Mouse (Mus musculus) adrenal gland, adult 10 weeks (tissue): ENCODE results near the gene Vmn1r103. TPM values are rescaled to one million over a fixed set of nuclear protein-coding genes. Genes with fewer than 3 reads are reported as not detected.

Experiments
- polyA plus RNA-seq: library from polyadenylated mRNA; stranded (reverse); fragments of 350-450 nt; fragmentation: Illumina TruSeq; extraction: RNeasy Lipid Tissue Mini Kit (QIAGEN cat#74804); gene quantifications from one replicate; pipeline ENCODE4 v1.2.3, GENCODE M21; 2014; ENCODE audit warnings: low read depth, low replicate concordance

Vmn1r103 gene
- polyA plus RNA-seq: not detected

DNA sequence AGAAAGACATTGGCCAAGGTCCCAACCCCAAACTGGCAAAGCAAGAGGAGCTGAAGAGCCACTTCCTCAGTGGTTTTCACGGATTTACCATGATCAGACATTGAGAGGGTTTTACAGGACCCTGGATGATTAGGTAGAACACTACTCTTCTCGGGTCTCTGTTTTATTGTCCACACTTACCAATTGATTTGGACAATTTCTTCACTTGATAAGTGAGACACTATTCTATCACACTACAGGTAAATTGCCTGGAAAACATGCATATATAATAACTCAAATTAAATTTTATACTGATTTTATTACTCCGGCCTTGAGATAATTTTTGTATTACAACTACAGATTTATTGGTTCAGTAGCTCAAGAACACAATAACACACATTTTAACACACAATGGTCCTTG lies at the start of gene Vmn1r103:
TSS of gene Vmn1r103 (minus strand) at position 101 of the 400 bp plus-strand sequence.

DNA sequence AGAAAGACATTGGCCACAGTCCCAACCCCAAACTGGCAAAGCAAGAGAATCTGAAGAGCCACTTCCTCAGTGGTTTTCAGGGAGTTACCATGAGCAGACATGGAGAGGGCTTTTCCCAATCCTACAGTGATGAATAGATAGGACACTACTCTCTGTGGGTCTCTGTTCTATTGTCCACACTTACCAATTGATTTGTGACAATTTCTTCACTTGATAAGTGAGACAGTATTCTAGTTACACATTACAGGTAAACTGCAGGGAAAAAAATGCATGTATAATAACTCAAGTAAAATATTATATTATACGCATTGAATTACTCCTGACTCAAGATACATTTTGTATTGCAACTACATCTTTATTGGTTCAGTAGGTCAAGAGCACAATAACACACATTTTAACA lies 35.3 kb upstream of the Vmn1r103 start, which contains the start of gene Gm5726:
TSS of gene Gm5726 (minus strand) at position 101 of the 400 bp plus-strand sequence.

DNA sequence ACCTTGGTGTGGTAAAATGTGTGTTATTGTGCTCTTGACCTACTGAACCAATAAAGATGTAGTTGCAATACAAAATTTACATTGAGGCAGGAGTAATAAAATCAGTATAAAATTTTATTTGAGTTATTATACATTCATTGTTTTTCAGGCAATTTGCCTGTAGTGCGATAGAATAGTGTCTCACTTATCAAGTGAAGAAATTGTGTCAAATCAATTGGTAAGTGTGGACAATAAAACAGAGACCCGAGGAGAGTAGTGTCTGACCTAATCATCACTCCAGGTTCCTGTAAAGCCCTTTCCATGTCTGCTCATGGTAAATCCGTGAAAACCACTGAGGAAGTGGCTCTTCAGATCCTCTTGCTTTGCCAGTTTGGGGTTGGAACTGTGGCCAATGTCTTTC lies 23.2 kb upstream of the Vmn1r103 start, which contains the start of gene Vmn1r104:
TSS of gene Vmn1r104 (plus strand) at position 301 of the 400 bp plus-strand sequence.

DNA sequence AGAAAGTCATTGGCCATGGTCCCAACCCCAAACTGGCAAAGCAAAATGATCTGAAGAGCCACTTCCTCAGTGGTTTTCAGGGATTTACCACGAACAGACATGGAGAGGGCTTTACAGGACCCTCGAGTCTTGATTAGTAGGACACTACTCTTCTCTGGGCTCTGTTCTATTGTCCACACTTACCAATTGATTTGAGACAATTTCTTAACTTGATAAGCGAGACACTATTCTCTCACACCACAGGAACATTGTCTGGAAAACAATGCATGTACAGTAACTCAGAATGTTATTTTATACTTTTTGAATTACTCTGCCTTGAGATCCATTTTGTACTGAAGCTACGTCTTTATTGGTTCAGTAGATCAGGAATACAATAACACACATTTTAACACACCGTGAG lies 35.5 kb downstream of the Vmn1r103 start, which contains the start of gene Gm10670:
TSS of gene Gm10670 (minus strand) at position 101 of the 400 bp plus-strand sequence.

Other genes starting within 250 kb of the Vmn1r103 start
- gene Gm5890, start 247.7 kb downstream of the Vmn1r103 start, polyA plus RNA-seq: not detected
- not detected for gene Gm4133, start 176.5 kb downstream of the Vmn1r103 start, polyA plus RNA-seq
- gene Gm5728, start 135.1 kb downstream of the Vmn1r103 start, polyA plus RNA-seq: not detected
- gene Vmn1r100, start 92.6 kb downstream of the Vmn1r103 start, polyA plus RNA-seq: not detected
- gene Vmn1r101, start 67.9 kb downstream of the Vmn1r103 start, polyA plus RNA-seq: not detected
- gene Gm10670, start 35.6 kb downstream of the Vmn1r103 start, polyA plus RNA-seq: not detected
- not detected for gene Vmn1r104, start 23.3 kb upstream of the Vmn1r103 start, polyA plus RNA-seq
- not detected for gene Gm5726, start 35.2 kb upstream of the Vmn1r103 start, polyA plus RNA-seq
- gene Gm4141, start 65.7 kb upstream of the Vmn1r103 start, polyA plus RNA-seq: not detected
- gene Gm4513, start 88.5 kb upstream of the Vmn1r103 start, polyA plus RNA-seq: not detected
- gene Vmn1r107, start 158.4 kb upstream of the Vmn1r103 start, polyA plus RNA-seq: not detected
- not detected for gene Vmn1r111, start 192.7 kb upstream of the Vmn1r103 start, polyA plus RNA-seq
- not detected for gene Gm10668, start 220.1 kb upstream of the Vmn1r103 start, polyA plus RNA-seq